Mouse (Mus musculus) left cerebral cortex, adult 18-20 months (tissue): ENCODE data around the gene Pde3a. TPM values are rescaled to one million over a fixed set of nuclear protein-coding genes. Genes with fewer than 3 reads are reported as not detected.
A peak's percentile ranks its signal among the peaks of the same experiment; 100 is the strongest.

ENCODE experiments used
- DNase-seq, 2 experiments: peaks; one replicate each; pipeline ENCODE4 v3.0.0; 2021 to 2022; ENCODE audit warnings: low spot score in 2 of 2, mixed read lengths in 1 of 2
- long read RNA-seq, 2 experiments: library from polyadenylated mRNA; stranded (forward); transcript quantifications; one replicate each; pipeline ENCODE4 v2.0.0; 2021
- total RNA-seq, 2 experiments: library from RNA; stranded (reverse); gene quantifications; 2 replicates each; pipeline ENCODE4 v1.2.3; 2021

Pde3a gene
- total RNA-seq, result 1 to 10 TPM; 1.3 to 1.6 TPM
- long read RNA-seq, experiment 1, result 0 reads
- long read RNA-seq, experiment 2, partial matches to known transcripts, result 0 of 2 reads
- long read RNA-seq, experiment 2, other reads (novel, unspliced or antisense), result 2 of 2 reads

DNA sequence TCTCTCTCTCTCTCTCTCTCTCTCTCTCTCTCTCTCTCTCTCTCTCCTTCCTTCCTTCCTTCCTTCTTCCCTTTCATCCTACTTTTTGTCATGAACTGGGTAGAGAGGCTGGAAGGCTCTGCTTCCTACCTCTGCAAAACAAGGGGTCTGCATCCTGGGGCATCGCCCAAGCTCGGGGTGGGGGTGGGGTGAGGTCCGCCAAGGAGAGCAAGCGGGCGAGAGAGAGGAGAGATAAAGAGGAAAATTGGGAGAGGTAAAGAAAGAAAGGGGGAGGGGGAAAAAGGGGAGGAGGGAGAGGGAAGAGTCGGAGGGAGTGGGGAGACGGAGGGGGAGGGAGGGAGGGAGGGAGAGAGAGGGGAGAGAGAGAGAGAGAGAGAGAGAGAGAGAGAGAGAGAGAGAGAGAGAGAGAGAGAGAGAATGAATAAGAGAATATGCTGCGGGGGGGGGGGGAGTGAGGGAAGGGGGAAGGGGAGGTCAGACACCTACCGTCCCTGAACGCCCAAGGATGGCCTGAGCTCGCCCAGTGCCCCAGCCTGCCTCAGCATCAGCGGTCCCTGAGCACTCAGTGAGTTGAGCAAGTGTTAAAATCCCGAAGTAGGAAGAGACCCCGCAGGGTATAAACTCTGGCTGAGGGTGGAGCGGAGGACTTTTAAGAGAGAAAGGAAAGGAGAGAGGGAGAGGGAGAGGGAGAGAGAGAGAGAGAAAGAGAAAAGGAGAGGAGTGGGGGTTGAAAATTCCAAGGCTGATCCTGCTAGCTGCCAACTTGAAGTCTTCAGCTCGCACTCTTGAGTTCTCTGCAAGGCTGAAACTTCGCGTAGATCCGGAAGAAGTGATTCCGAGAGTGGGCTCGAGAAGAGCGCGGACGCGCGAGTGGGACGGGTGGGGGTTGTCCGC lies at the start of gene Pde3a:
Pde3a (plus strand) TSS at position 579 of the 894 bp plus-strand sequence.
- DNase-seq, result no peak

DNA sequence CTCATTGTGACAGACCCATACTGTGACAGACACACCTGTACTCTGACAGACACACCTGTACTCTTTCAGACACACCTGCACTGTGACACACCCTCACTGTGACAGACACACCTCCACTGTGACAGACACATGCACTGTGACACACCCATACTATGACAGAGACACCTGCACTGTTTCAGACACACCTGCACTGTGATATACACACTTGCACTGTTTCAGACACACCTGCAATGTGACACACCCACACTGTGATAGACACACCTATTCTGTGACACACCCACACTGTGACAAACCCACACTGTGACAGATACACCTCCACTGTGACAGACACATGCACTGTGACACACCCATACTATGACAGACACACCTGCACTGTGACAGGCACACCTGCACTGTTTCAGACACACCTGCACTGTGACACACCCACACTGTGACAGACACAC lies 48.9 kb upstream of the Pde3a start:
- DNase-seq, result no peak

DNA sequence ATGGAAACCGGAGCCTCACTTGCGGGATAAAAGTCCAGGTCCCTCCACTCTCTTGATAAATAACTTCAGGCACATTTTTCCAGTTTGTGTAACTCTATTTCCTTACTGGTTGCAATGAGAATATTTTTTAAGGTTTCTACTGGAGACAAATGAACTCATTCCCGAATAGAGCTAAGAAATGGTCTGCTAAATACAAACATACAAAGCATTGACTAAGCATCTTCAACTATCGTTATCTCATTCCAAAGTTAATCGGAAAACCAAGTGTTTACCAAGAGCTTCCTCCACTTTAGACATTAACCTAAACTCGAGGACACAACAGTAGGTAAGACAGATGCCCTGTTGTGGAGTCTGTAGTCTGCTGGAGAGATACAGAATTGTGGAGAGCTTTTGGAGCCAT lies 41.5 kb upstream of the Pde3a start:
- DNase-seq, result no peak

DNA sequence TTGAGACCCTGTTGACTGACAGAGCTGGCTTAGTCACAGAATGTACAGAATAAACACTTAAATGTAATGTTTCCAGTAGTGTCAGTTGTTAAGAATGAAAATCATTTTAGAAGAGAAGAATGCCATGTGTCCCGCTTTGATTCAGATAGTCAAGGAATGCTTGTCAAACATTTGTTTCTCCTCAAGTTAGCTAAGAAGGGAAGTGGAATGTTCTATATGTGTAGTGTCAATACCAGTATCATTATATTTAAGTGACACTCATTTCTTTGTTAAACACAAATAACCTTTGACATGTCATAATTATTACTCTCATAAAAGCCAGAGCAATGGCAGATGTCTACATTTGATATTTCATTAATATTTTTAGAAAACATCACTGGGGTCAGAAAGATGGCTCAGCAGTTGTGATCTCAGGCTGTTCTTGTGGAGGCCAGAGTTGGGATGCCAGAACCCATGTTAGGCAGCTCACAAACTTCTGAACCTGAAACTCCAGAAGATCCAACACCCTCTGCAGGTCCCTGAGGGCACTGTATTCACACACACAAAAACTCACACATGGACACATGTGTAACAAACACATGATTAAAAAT lies 40.7 kb upstream of the Pde3a start:
- DNase-seq, result no peak

DNA sequence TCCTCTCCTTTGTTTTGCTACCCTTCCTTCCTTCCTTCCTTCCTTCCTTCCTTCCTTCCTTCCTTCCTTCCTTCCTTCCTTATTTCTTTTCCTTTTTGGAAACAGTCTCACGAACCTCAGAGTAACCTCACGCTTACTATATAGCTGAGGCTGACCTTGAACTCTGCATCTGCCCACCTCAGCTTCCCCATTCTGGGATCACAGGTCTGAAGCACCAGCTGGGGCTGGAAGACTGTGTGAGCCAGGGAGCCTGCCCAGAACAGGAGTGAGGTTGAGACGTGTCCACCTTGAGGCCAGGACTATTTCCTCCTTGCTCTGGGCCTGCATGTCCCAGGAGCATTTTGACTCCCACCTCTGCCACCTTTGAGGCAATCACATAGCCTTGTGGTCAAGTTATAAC lies 39.0 kb upstream of the Pde3a start:
- no peak for DNase-seq

DNA sequence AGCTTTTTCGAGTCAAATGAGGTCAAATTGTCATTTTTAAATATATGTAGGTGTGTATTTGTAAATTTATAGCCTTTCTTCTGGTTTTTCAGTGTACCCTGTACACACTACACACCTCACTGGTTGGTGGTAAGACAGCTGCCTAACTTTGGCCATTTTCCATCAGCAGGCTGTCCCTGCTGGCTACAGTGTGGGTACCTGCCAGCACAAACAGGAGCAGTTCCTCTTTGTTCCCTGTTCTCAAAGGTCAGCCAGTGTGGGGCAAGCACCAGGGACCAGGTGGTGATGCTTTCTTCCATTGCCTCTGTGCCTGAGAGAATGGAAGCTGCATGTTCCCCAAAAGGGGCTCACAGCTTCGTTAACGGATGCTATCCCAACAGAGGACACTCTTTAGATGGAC lies 28.0 kb upstream of the Pde3a start:
- no peak for DNase-seq

DNA sequence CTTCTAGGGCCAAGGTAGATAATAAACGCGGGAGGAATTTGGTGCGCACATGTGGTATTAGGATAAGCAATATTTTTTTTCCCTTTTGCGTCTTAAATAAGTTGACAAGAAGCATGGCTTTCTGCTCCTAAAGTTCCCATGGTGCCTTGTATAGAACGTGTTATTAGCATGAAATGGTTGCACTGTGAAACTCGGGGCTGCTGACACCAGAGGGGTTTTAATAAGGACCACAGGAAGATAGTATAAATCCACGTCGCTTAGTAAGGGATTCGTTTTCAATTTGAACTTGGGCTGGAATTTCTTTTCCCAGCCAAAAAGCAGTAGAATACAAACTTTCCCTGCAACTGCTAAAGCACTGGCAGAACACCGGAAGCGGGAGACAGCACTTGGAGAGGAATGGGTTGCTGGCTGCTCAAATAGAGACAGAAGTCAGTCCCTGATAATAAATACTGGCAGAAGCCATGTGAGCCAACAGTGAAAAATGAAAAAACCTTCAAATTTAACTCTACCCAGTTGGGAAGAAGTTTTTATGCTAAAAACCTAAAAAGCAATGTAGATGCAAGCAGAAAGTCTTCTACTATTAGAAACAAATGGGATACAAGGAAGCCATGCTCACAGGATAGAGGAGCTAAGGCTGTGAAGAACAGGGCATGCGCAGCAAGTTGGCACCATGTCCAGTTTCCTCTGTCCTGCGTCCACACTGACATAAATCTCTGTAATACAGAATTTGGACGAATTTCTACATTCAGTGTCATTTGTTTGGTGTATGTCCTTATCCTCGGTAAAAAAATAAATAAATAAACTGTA lies 22.0 kb upstream of the Pde3a start:
- no peak for DNase-seq

DNA sequence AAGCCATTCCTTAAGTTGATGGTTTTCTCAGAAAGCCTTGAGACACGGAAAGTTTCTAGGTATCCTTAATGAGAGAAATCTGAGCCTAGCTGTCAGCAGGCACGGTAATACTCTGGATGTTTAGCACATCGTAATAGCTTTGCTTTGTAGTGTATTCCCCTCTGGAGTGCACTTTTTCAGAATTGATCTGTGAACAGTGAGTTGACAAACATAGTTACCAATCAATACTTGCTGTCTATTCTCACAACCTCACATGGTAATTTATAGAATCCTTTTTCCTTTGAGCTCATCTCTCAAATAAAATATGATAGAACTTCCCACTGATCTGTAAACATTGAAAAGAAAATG lies 21.4 kb upstream of the Pde3a start:
- no peak for DNase-seq

DNA sequence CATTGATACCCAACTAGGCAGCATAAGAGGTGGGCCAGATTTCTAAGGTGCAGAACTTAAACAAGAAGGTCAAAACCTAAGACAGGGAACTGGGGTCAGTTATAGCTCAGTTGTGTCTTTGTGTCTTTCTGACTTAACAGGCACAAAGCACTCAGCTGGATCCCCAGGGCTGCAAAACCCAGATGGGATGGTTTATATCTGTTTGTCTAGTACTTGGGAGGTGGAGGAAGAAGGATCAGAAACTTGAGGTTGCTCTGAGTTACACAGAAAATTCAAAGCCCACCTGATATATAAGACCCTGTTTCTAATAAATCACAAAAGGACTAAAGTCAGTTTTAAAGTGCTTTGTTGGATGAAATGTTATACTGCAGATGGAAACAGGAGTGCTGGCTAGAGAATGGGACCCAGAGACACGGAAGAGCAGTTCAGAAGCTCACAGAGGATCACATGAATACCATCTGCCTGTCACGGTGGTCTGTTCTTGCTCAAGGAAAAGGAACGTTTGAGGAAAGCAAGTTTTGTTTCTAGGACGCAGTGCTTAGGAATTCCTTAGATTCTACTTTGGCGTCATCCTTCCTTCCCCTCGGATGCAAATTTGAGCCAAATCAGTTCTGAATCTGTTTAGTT lies 16.2 kb upstream of the Pde3a start:
- DNase-seq, result no peak

DNA sequence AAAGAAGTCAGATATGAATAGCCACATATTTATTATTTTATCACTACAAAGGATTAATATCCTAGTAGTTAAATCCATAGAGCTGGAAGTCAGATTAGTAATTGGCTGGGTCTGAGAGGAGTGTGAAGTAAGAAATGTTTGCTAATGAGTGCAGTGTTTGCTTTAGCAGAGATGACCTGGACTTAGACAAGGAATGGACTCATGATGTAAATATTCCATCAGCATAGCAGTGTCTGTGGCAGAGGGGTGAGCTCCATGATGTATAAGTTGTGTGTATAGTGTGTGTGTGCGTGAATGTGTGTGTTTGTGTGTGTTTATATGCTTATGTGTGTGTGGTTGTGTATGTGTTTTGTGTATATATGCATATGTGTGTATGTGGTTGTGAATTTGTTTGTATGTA lies 7.3 kb upstream of the Pde3a start:
- no peak for DNase-seq

DNA sequence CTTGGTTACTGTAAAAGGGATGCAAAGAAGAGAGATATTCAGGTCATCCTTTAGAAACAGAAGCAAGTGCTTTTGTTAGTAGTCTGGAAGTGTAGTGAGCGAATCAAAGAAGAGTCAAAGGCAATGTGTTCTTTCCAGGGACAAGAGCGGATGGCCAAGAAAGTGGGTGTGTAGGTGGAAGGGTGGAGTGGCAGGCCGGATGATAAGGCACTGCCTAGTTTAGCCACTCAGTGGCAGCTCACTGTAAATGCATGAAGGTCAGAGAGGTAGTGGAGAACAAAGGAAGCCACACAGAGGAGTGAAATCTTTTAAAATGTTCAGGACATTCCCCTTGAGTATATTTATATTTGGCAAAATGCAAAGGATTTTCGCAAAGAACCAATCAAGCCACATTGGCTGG lies 4.0 kb upstream of the Pde3a start:
- DNase-seq, result no peak

DNA sequence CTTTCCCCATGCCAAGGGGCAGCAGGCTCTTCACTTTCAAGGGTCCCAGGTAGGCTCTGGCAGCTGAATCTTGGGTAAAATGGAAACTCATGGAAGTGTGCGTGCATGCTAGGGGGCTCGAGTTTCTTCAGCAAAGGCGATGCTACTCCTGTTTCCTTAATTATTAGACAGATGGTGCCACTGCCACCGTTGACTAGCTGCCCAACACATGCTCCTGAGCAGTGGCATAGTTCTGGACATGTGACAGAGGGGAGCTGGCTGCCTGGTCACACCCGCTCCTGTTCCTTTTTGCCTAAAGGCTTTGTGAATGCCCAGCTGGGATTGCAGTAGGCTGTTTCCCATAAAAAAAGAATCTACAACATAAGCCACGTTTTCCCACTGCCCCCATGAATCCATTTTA lies 2.7 kb upstream of the Pde3a start:
- no peak for DNase-seq

DNA sequence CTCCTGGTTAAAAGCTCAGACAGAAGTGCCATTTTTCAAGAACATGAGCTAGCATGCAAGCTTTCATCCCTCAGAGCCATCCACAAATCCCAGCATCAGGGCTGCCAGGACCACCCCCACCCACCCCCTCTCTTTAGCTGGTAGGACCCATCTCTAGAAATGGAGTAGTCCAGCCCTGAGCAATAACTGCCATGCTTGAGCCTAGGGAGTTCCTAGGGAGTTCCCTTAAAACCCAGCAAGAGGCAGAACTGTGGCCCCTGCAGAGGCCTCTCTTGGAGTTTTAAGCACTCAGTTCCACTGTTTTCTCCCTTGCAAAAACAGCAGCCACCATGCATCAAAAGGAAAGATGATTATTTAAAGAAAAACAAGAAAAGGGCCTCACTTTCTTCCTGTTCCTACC lies 988 bp upstream of the Pde3a start:
- DNase-seq, result no peak

DNA sequence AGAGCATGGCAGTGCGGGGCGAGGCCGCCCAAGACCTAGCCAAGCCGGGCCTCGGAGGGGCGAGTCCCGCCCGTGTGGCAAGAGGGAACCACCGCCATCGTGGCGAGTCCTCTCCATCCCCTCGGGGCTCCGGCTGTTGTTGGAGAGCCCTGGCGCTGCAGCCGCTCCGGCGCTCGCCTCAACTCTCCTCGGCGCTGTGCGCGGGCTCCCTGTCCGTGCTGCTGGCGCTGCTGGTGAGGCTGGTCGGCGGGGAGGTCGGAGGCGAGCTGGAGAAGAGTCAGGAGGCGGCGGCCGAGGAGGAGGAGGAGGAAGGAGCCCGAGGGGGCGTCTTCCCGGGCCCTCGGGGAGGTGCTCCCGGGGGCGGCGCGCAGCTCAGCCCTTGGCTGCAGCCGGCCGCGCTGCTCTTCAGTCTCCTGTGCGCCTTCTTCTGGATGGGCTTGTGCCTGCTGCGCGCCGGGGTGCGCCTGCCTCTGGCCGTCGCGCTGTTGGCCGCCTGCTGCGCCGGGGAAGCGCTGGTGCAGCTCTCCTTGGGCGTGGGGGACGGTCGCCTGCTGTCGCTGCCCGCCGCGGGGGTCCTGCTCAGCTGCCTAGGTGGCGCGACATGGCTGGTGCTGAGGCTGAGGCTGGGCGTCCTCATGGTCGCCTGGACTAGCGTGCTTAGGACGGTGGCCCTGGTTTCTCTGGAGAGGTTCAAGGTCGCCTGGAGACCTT lies 671 bp downstream of the Pde3a start:
- DNase-seq, result peak; percentile 30 to 48

DNA sequence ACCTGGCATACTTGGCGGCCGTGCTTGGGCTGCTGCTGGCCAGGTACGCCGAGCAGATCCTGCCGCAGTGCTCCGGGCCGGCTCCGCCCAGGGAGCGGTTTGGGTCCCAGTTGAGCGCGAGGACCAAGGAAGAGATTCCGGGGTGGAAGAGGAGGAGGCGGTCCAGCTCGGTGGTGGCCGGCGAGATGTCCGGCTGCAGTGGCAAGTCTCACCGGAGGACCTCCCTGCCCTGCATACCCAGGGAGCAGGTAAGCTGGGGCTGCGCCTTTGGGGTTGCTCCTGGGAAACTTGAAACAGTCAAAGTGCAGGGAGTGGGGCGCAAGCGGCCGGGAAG lies 1.2 kb downstream of the Pde3a start:
- no peak for DNase-seq

DNA sequence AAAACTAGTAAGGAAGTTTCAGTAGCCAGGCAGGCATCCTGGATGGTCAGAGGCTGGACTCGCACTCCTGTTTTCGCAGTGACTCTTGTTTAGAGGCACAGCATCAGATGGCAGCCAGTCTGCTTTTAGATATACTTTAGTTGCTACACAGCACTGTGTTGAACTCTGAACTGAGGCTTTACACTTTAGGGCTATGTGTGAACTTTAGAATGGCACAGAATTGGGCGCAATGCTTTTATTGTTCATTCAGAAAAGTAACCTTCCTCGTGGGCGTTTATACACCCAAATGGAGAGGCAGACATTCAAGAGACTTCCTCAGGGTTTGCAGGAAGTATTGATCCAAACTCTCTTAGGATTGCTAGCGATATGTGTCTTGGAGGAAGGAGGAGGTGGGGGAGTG lies 1.9 kb downstream of the Pde3a start:
- DNase-seq, result no peak

DNA sequence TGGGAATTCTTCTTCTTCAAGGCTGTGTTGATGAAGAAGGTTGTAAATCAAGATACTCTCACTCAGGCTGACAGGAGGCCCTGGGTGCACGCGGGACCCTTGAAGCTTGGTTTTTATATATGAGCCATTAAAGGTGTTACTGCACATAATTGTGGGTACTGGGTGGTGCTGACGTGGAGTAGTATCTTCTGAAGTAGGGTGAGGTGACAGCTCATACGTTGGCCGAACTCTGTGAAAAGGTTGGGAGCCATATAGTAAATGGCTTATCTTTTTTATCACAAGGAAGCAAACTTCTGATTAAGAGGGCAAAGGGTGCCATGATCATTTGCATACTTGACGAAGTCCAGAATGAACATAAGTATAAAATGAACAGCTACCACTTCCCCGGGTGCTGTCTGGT lies 3.5 kb downstream of the Pde3a start:
- DNase-seq, result no peak

DNA sequence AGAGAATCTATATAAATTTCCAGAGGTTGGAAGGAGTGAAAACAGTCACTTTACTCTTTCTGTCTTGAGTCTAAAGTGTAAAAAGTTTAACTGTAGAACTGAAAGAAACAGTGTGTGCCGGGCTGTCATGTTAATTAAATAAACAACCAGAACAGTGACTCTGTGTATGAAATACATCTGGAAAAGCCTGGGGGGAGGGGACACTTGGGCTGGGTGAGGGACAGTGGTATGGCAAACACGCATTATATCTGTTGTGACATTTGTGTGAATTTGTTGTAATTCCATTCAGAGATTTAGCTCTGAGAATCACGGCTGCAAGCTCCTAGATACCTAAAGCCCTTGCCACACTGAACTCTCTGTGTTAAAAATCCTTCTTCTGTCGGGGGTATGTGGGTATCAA lies 5.9 kb downstream of the Pde3a start:
- no peak for DNase-seq

DNA sequence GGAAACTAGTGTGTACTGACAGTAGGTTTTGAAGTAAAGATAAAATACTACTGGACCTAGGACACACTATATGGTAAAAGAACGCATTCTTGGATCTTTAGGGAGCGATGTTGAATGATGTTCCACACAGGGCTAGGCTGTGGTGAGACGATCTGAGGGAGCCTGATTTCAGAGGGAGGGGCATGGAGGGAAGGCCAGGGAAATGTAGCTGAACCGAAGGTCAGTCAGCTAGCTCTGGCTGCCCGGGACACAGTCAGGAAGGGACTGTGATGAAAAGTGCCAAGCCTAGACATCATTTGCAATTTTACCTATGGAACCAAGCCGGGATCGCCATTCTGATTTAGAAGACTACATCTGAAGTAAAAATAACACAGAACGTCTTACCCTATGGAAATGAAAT lies 7.8 kb downstream of the Pde3a start:
- no peak for DNase-seq

DNA sequence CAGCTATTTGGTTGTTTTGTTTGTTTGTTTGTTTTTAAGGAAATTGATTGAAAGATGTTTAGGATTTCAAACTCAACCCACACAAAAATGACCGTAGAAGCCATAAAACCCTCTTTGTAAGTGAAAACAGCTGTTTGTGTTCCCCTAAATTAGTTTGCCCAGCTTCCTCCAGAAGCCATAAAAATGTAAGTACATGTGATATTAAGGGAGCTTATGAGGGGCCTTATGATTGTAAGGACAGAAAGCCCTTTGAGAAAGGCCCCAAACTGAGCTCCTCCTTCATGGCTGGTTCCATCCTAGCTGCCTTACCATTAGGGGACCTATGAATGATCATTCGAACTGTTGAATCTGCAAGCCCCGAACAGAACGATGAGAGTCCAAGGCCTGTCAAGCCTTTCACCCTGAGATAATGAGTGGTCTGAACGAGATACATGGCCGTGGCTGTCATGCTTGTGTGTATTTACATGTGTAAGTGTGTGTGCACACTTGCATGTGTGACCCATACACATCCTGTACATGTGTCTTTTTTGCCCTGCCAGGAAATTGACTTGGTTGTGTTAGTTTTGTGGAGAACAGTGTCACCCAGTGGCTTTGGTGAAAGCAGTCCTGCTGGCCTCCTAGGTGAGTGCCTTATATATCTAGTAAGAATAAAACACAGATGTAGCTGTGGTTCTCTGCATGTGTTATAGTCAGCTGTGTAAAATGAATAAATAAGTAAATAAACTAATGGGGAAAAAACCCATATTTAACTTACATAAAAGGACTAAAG lies 8.5 kb downstream of the Pde3a start:
- DNase-seq, result no peak
